Mouse (Mus musculus) hindbrain, embryonic 12.5 days (tissue): Measurements from ENCODE around the gene Tmed2. TPM values are rescaled to one million over a fixed set of nuclear protein-coding genes. Genes with fewer than 3 reads are reported as not detected.
A peak's percentile ranks its signal among the peaks of the same experiment; 100 is the strongest.

ENCODE experiments used
- ATAC-seq: fragments of 200-750 bp; cut with Nextera tagmentation; 2 replicates; pipeline ENCODE4 v1.8.0; 2017; ENCODE audit warnings: moderate TSS enrichment; ENCODE audit not compliant: low FRiP score
- H3K27ac ChIP-seq: fragments of 300-500 bp; sonication (generic); 2 replicates; pipeline ENCODE4 v1.5.1; 2016; ENCODE audit warnings: mild to moderate bottlenecking
- H3K27me3 ChIP-seq: fragments of 300-500 bp; sonication (generic); 2 replicates; pipeline ENCODE4 v1.6.1; 2016; ENCODE audit warnings: mild to moderate bottlenecking
- H3K36me3 ChIP-seq: fragments of 300-500 bp; sonication (generic); 2 replicates; pipeline ENCODE4 v1.6.1; 2016; ENCODE audit warnings: mild to moderate bottlenecking
- H3K4me1 ChIP-seq: fragments of 300-500 bp; sonication (generic); 2 replicates; pipeline ENCODE4 v1.6.1; 2016
- H3K4me2 ChIP-seq: fragments of 300-500 bp; sonication (generic); replicated peaks from 2 replicates; pipeline ENCODE4 v1.6.1; 2016; ENCODE audit warnings: mild to moderate bottlenecking
- H3K4me3 ChIP-seq: fragments of 300-500 bp; sonication (generic); 2 replicates; pipeline ENCODE4 v1.5.1; 2016; ENCODE audit warnings: mild to moderate bottlenecking
- H3K9ac ChIP-seq: fragments of 300-500 bp; sonication (generic); 2 replicates; pipeline ENCODE4 v1.6.1; 2016; ENCODE audit warnings: mild to moderate bottlenecking, moderate library complexity
- H3K9me3 ChIP-seq: fragments of 300-500 bp; sonication (generic); replicated peaks from 2 replicates; pipeline ENCODE4 v1.6.1; 2016; ENCODE audit warnings: mild to moderate bottlenecking
- WGBS: fragments of 180-500 bp; shearing (Covaris S2); methylation state at CpG from one replicate; pipeline ENCODE4 v1.1.7; 2016; 5-methylcytosine and 5-hydroxymethylcytosine counted together
- polyA plus RNA-seq: library from polyadenylated mRNA; unstranded; fragments of >200 nt; fragmentation: Nextera tagmentation; extraction: Ambion mirVana; gene quantifications from 2 replicates; pipeline ENCODE4 v1.2.1, GENCODE M21; 2016

The Tmed2 gene
- polyA plus RNA-seq, 1 experiment from 2014 or later: 418 TPM

- Histone ChIP-seq H3K4me1 (0 out of 2 replicates have a peak, but pooled peaks cover 3% of the 10 kb centered on the region), H3K27ac (no peak overlapping the region), H3K9me3 (no peaks in the 10 kb centered on the region), H3K27me3 (no peaks in the 10 kb centered on the region), H3K9ac (no peak overlapping the region), H3K4me2 (no peak overlapping the region), H3K36me3 (peaks cover 33% of the 10 kb centered on the region), H3K4me3 (no peak overlapping the region)
- ATAC-seq: no peak
- 93% methylated on average over 4 of the region's 4 CpGs for WGBS
Observed at GRCm38 (mm10) chr5:124505235-124505634, 35.3 kb upstream of the Tmed2 start.

DNA sequence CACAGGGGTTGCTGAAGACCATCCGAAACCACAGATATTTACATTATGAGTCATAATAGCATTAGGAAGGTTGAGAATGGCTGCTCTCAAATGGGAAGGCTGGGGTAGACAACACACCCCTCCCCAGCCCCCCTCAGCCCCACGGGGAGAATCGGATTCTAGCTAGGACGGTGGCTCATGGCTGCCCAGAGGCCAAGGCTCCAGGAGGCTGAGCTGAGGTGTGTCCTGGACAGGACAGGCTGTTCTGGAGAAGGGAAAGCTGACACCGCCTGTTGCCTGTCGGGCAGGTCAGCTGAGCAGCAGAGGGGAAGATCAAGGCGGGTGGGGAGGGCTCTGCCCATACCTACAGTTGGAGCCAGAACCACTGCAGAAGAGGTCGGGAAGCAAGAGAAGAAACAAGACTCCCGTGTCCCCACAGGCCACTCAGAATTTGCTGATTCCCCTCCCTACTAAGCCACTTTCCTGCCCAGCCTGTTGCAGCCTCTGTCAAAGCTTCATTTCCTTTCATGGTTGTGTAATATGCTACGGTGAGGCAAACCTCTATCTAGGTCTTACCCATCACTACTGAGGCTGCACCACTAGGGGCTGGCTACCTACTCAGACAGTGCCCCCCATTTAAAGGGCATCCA, 33.6 kb upstream of the Tmed2 start:
- 66% methylated on average over 10 of the region's 10 CpGs for WGBS
- H3K4me2 ChIP-seq: no peak overlapping the region
- 0 out of 2 replicates have a peak, but pooled peaks cover 3% of the 10 kb centered on the region for H3K4me1 ChIP-seq
- no peak overlapping the region for H3K9ac ChIP-seq
- no peak overlapping the region for H3K4me3 ChIP-seq
- no peaks in the 10 kb centered on the region for H3K27me3 ChIP-seq
- H3K27ac ChIP-seq: no peak overlapping the region
- H3K9me3 ChIP-seq: no peaks in the 10 kb centered on the region
- no peak for ATAC-seq
- peaks cover 32% of the 10 kb centered on the region for H3K36me3 ChIP-seq

DNA sequence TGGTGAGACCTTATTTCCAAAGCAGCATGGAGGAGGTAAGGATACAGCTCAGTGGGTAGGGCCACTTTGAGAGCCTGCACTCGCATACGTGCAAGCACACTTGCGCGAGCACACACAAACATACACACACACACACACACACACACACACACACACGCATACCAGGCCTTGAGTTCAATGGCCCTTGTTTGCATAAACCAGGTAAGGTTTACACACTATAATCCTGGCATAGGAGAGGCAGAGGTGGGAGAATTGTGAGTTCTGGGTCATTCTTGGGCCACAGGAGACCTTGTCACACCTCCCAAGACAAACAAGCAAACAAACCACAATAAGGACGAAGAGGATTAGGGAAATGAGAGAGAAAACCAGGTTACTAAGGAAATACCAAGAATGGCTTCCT, 31.3 kb upstream of the Tmed2 start:
- no peak overlapping the region for H3K4me2 ChIP-seq
- H3K27ac ChIP-seq: no peak overlapping the region
- H3K36me3 ChIP-seq: peaks cover 37% of the 10 kb centered on the region
- H3K4me1 ChIP-seq: 0 out of 2 replicates have a peak, but pooled peaks cover 3% of the 10 kb centered on the region
- H3K4me3 ChIP-seq: no peak overlapping the region
- no peak for ATAC-seq
- no peak overlapping the region for H3K9ac ChIP-seq
- WGBS: 93% methylated on average over 6 of the region's 6 CpGs
- no peaks in the 10 kb centered on the region for H3K27me3 ChIP-seq
- no peaks in the 10 kb centered on the region for H3K9me3 ChIP-seq

- Histone ChIP-seq H3K27ac (no peak overlapping the region), H3K4me2 (no peak overlapping the region), H3K36me3 (peaks cover 39% of the 10 kb centered on the region), H3K4me3 (no peak overlapping the region), H3K4me1 (0 out of 2 replicates have a peak, but pooled peaks cover 3% of the 10 kb centered on the region), H3K9ac (no peak overlapping the region), H3K9me3 (no peaks in the 10 kb centered on the region), H3K27me3 (no peaks in the 10 kb centered on the region)
- no peak for ATAC-seq
- WGBS: 79% methylated on average over 12 of the region's 12 CpGs
Observed at GRCm38 (mm10) chr5:124509742-124510237, 30.7 kb upstream of the Tmed2 start.

GRCm38 (mm10) chr5:124510536-124511050, 29.9 kb upstream of the Tmed2 start:
- Histone ChIP-seq H3K27me3 (no peaks in the 10 kb centered on the region), H3K4me1 (0 out of 2 replicates have a peak, but pooled peaks cover 3% of the 10 kb centered on the region), H3K9me3 (no peaks in the 10 kb centered on the region), H3K27ac (no peak overlapping the region), H3K36me3 (peaks cover 39% of the 10 kb centered on the region), H3K9ac (no peak overlapping the region), H3K4me2 (no peak overlapping the region), H3K4me3 (no peak overlapping the region)
- no peak for ATAC-seq
- 86% methylated on average over 10 of the region's 10 CpGs for WGBS

GRCm38 (mm10) chr5:124515789-124516188, 24.7 kb upstream of the Tmed2 start:
- H3K36me3 ChIP-seq: peaks cover 37% of the 10 kb centered on the region
- 84% methylated on average over 5 of the region's 5 CpGs for WGBS

GRCm38 (mm10) chr5:124518648-124519047, 21.8 kb upstream of the Tmed2 start:
- 46% methylated on average over 10 of the region's 10 CpGs for WGBS
- Histone ChIP-seq H3K36me3 (peaks cover 26% of the 10 kb centered on the region), H3K4me2 (no peak overlapping the region), H3K27ac (no peak overlapping the region), H3K4me1 (no peaks in the 10 kb centered on the region; the same call in 1 of the 2 replicates), H3K4me3 (no peak overlapping the region), H3K9me3 (no peaks in the 10 kb centered on the region), H3K9ac (no peak overlapping the region), H3K27me3 (no peaks in the 10 kb centered on the region)
- ATAC-seq: no peak

More at GRCm38 (mm10) chr5:124515789-124516188, 24.7 kb upstream of the Tmed2 start:
- no peaks in the 10 kb centered on the region; the same call in 1 of the 2 replicates for H3K4me1 ChIP-seq
- no peaks in the 10 kb centered on the region for H3K27me3 ChIP-seq
- H3K9ac ChIP-seq: no peak overlapping the region
- no peak overlapping the region for H3K4me3 ChIP-seq
- no peak overlapping the region for H3K27ac ChIP-seq
- H3K4me2 ChIP-seq: no peak overlapping the region
- no peaks in the 10 kb centered on the region for H3K9me3 ChIP-seq
- no peak for ATAC-seq

DNA sequence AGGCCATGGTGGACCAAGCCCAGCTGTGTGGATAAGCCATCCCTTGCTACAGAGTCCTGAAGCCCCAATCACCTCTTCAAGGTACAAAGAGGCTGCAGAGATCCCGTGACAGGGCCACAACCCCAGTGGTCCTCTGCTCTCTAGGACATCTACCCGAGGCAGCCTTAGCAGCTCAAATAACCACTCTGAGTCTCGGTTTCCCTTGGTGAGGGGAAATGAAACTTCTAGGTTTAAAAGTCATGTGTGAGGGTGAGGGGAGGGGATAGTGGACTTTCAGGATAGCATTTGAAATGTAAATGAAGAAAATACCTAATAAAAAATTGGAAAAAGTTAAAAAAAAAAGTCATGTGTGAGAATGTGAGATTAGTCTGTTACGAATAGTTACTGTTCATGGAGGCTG, 18.9 kb upstream of the Tmed2 start:
- 86% methylated on average over 4 of the region's 4 CpGs for WGBS
- Histone ChIP-seq H3K27me3 (no peaks in the 10 kb centered on the region), H3K9me3 (no peaks in the 10 kb centered on the region), H3K4me1 (no peaks in the 10 kb centered on the region; the same call in 1 of the 2 replicates), H3K27ac (no peak overlapping the region), H3K36me3 (peaks cover 17% of the 10 kb centered on the region), H3K4me3 (no peak overlapping the region), H3K9ac (no peak overlapping the region), H3K4me2 (no peak overlapping the region)
- ATAC-seq: no peak

GRCm38 (mm10) chr5:124523032-124523431, 17.5 kb upstream of the Tmed2 start:
- no peaks in the 10 kb centered on the region; the same call in 1 of the 2 replicates for H3K4me1 ChIP-seq
- no peak for ATAC-seq
- no peak overlapping the region for H3K9ac ChIP-seq
- no peak overlapping the region for H3K27ac ChIP-seq
- peaks cover 17% of the 10 kb centered on the region for H3K36me3 ChIP-seq
- H3K27me3 ChIP-seq: no peaks in the 10 kb centered on the region
- no peak overlapping the region for H3K4me3 ChIP-seq
- no peaks in the 10 kb centered on the region for H3K9me3 ChIP-seq
- 96% methylated on average over 8 of the region's 8 CpGs for WGBS
- H3K4me2 ChIP-seq: no peak overlapping the region

DNA sequence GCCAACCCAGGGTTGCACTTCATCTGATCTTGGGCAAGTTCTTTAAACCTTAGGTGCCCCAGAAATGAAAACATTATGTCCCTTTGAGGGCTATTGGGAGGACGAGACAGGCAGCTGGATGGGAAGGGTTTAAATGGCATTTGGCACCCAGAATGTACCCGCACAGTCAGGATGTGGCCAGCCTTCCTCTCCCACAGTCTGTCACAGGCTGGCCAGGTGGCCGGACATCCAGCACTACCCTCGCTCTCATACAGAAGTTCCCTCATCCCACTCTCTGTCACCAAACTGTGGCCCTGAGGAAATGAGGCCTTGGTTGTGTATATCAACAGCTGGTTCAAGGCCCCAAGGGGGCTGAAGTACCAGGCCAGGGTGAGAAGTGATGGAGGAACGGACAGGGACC, 15.6 kb upstream of the Tmed2 start:
- Histone ChIP-seq H3K9ac (no peak overlapping the region), H3K36me3 (peaks cover 12% of the 10 kb centered on the region), H3K4me2 (no peak overlapping the region), H3K4me3 (no peak overlapping the region), H3K4me1 (peaks cover 18% of the 10 kb centered on the region), H3K27me3 (no peaks in the 10 kb centered on the region), H3K27ac (no peak overlapping the region), H3K9me3 (no peaks in the 10 kb centered on the region)
- no peak for ATAC-seq
- WGBS: 89% methylated on average over 5 of the region's 5 CpGs

DNA sequence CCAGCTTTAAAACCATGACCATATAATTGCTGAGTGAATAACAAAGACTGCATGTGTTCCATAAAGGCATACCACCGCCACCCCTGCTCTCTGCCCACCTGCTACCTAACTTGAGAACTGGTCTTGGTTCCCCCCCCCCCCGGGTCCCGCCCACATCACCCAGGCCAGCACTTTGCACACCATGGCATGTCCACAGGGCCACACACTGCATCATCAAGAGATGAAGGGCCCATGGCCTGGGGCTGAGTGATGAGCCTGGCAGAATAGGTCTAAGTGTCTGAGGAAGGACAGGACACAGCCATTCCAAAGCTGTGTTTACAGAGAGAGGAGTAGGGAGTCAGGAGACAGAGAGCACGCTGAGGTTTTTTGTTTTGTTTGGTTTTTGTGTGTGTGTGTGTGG, 12.1 kb upstream of the Tmed2 start:
- Histone ChIP-seq H3K4me2 (peak overlapping the region; percentile 73), H3K4me1 (peaks cover 38% of the 10 kb centered on the region), H3K27me3 (no peaks in the 10 kb centered on the region), H3K9ac (0 out of 2 replicates have a peak overlapping the region, but pooled peaks have one; percentile 53), H3K9me3 (no peaks in the 10 kb centered on the region), H3K27ac (no peak overlapping the region), H3K36me3 (no peaks in the 10 kb centered on the region), H3K4me3 (peak overlapping the region; percentile 81; the same call in 1 of the 2 replicates)
- no peak for ATAC-seq
- WGBS: 67% methylated on average over 4 of the region's 4 CpGs

DNA sequence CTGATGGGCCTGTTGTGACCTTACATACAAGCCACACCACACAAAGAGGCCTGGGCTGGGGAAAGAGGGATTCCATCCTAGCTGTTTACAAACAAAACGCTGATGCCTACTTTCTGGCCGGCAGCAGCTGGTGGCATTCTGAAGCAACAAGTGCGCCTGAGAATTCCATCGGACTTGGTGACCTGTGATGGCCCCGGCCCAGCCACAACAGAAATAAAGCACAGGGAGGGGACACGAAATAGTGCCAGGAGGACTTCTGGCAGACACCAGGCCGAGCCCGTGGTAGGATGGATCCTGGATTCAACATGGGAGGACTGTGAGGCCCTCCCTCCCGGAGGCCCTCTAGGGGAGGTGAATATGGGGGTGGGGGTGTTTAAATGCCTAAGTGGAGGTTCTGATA, 11.7 kb upstream of the Tmed2 start:
- Histone ChIP-seq H3K9me3 (no peaks in the 10 kb centered on the region), H3K4me3 (peak overlapping the region; percentile 81), H3K27ac (no peak overlapping the region), H3K4me1 (peaks cover 38% of the 10 kb centered on the region), H3K9ac (peak overlapping the region; percentile 53; the same call in 1 of the 2 replicates), H3K27me3 (no peaks in the 10 kb centered on the region), H3K36me3 (no peaks in the 10 kb centered on the region), H3K4me2 (peak overlapping the region; percentile 73)
- ATAC-seq: no peak
- WGBS: 29% methylated on average over 9 of the region's 9 CpGs
